Mouse (Mus musculus): ENCODE measurements around the gene Erich6b. TPM values are rescaled to one million over a fixed set of nuclear protein-coding genes. Genes with fewer than 3 reads are reported as not detected.

Gene Erich6b
- polyA plus RNA-seq, 1 experiment from 2014 or later, result 0.58 TPM

DNA sequence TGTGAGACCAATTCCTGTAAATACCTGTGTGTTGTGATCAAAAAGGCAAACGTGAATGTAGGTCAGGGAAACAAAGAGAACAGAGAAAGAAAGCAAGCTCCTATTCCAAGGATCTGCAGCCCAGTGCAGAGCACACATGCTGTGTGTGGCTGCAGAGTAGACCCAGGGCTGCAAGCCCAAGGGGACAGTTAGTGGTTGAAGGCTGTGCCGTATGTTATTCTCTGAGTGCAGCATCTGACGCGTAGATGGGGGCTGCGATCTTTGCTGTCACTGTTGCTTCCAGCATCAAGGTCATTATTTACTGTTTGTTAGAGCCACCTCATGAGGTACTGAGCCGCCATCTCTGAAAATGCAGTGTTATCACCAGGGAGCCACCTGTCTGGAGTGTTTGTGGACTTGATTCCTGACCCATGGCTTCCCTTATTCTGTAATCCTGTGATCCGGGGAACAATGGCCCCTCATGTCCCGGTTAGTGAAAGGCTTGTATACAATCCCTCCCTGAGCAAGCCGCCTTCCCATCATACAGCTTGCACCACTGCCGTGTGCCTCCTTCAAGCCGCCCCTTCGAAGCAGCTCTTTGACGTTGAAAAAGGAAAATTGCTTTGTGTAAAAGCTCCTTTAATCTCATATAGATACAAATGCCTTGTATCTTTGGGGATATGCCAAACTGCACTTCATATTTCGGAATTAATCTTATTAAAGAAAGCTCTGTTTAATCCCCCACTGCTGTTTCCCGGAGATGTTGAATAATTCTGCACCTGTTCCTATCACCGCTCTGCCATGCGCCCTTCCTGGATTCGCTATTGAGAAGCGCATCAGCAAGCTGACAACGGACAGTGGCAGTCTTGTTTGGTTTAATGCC, 5.1 kb downstream of the Erich6b start:
- DNase-seq (ENCODE audit: low spot score) (no peak), ATAC-seq (replicated peaks; ENCODE audit: low FRiP score, low read depth) (no peak)
- H3K4me3 ChIP-seq (replicated peaks; ENCODE audit: low read depth, low read length), result no peak overlapping the region
- 71% methylated on average over 20 of the region's 20 CpGs for whole genome bisulfite sequencing
- H3K9ac ChIP-seq (ENCODE audit: low read depth, low read length), result no peak overlapping the region
- H3K27ac ChIP-seq, result no peak overlapping the region
- H3K9me3 ChIP-seq (replicated peaks; ENCODE audit: low read length), result no peaks in the 10 kb centered on the region
- H3K4me1 ChIP-seq (replicated peaks; ENCODE audit: insufficient read depth, low read length), result no peaks in the 10 kb centered on the region
- H3K4me2 ChIP-seq (ENCODE audit: low read length), result no peak overlapping the region
- no peaks in the 10 kb centered on the region for H3K27me3 ChIP-seq (ENCODE audit: insufficient read depth, low read length)
- H3K36me3 ChIP-seq (ENCODE audit: insufficient read depth, low read length), result no peaks in the 10 kb centered on the region
- no peak for TF ChIP-seq CTCF (IDR thresholded peaks at IDR 0.05; ENCODE audit: low read depth)

DNA sequence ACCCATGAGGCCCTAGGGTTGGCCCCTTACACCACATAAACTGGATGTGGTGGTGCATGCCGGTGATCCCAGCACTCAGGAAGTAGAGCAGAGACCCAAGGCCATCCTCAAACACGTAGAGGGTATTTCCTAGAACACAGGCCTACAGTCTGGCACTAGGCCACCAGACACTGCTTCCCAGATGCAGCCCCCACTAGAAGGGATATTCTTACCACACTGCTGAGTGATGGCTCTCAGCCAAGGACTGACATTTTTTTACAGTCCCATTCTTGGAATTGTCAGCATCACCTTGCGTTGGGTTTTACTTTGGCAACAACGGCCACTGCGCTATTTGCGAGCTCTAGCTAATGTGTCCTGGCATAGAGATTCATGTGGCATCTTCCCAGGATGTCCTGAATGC, 18.9 kb downstream of the Erich6b start:
- H3K9ac ChIP-seq (ENCODE audit: low read depth, low read length), result no peak overlapping the region
- H3K4me2 ChIP-seq (ENCODE audit: low read length), result no peak overlapping the region
- no peaks in the 10 kb centered on the region for H3K9me3 ChIP-seq (replicated peaks; ENCODE audit: low read length)
- ATAC-seq (replicated peaks; ENCODE audit: low FRiP score, low read depth) (no peak), DNase-seq (ENCODE audit: low spot score) (no peak)
- 74% methylated on average over 6 of the region's 6 CpGs for WGBS
- no peak overlapping the region for H3K4me3 ChIP-seq (replicated peaks; ENCODE audit: low read depth, low read length)
- no peak for TF ChIP-seq CTCF (IDR thresholded peaks at IDR 0.05; ENCODE audit: low read depth)
- no peak overlapping the region for H3K27ac ChIP-seq
- H3K27me3 ChIP-seq (ENCODE audit: insufficient read depth, low read length), result no peaks in the 10 kb centered on the region
- H3K36me3 ChIP-seq (ENCODE audit: insufficient read depth, low read length), result no peaks in the 10 kb centered on the region
- H3K4me1 ChIP-seq (replicated peaks; ENCODE audit: insufficient read depth, low read length), result no peaks in the 10 kb centered on the region

DNA sequence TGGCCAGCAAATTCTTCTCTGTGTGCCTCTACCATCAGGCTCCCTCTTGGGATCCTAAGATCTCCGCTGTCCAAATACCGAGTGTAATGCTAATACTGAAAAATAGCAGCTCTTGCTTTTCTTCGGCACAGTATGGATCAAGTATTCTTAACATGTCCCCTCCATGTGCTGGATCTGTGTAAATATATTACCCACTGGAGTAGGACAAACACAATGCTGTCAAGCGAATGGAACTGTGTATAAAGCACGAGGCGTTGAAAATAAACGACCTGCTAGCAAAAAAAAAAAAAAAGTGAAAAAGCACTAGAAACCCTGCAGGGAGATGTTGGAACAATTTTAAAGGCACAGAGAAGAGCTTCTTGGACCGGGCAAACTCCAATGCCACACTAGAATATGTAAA, 19.5 kb downstream of the Erich6b start:
- Histone ChIP-seq H3K9ac (ENCODE audit: low read depth, low read length) (no peak overlapping the region), H3K27ac (no peak overlapping the region), H3K36me3 (ENCODE audit: insufficient read depth, low read length) (no peaks in the 10 kb centered on the region), H3K4me1 (replicated peaks; ENCODE audit: insufficient read depth, low read length) (no peaks in the 10 kb centered on the region), H3K4me2 (ENCODE audit: low read length) (no peak overlapping the region), H3K9me3 (replicated peaks; ENCODE audit: low read length) (no peaks in the 10 kb centered on the region), H3K27me3 (ENCODE audit: insufficient read depth, low read length) (no peaks in the 10 kb centered on the region), H3K4me3 (replicated peaks; ENCODE audit: low read depth, low read length) (no peak overlapping the region)
- DNase-seq (ENCODE audit: low spot score) (no peak), ATAC-seq (replicated peaks; ENCODE audit: low FRiP score, low read depth) (no peak)
- WGBS, result 53% methylated on average over 8 of the region's 8 CpGs
- no peak for TF ChIP-seq CTCF (IDR thresholded peaks at IDR 0.05; ENCODE audit: low read depth)

DNA sequence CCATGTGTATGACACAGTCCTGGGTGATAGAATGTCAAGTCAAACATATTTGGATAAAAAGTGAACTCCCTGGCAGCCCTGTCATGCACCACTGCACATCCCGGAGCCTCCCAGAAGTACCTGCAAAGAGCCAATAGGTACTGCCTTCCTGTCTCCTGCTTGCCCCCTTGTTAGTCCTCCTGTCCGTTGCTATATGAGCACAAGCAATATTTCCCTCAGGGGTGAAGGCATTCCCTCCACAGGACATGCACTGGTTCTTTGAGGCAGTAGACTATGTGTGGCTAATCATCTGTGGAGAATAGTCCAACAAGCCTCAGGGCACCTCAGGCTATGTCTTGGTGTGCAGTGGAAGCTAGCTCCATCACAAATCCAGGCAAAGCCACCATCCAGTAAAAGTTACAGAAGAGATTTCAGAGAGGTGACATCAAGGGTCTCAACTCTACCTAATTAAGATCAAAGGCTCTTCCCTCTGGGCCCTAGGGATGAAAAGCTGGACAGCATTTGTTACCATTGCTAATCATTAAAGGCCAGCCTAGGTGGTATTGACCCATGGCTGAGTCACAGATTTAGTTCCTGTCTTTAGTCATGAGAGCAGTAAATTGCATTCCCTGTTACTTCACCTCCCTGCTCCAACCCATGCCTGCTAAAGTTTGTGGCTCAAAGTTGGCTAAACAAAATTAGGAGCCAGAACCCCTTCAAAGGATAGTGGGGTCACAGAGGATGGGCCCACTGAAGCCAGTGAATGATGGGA, 23.5 kb downstream of the Erich6b start:
- peak; percentile 49; the same call in 1 of the 2 replicates for ATAC-seq (replicated peaks; ENCODE audit: low FRiP score, low read depth)
- no peaks in the 10 kb centered on the region for H3K27me3 ChIP-seq (ENCODE audit: insufficient read depth, low read length)
- DNase-seq (ENCODE audit: low spot score), result peak; percentile 19
- H3K4me2 ChIP-seq (ENCODE audit: low read length), result no peak overlapping the region
- WGBS, result 35% methylated on average over 2 of the region's 2 CpGs
- TF ChIP-seq CTCF (IDR thresholded peaks at IDR 0.05; ENCODE audit: low read depth), result no peak
- H3K9ac ChIP-seq (ENCODE audit: low read depth, low read length), result no peak overlapping the region
- peak overlapping the region; percentile 16; the same call in 1 of the 2 replicates for H3K27ac ChIP-seq
- no peaks in the 10 kb centered on the region for H3K36me3 ChIP-seq (ENCODE audit: insufficient read depth, low read length)
- H3K4me1 ChIP-seq (replicated peaks; ENCODE audit: insufficient read depth, low read length), result no peaks in the 10 kb centered on the region
- H3K4me3 ChIP-seq (replicated peaks; ENCODE audit: low read depth, low read length), result no peak overlapping the region
- no peaks in the 10 kb centered on the region for H3K9me3 ChIP-seq (replicated peaks; ENCODE audit: low read length)

DNA sequence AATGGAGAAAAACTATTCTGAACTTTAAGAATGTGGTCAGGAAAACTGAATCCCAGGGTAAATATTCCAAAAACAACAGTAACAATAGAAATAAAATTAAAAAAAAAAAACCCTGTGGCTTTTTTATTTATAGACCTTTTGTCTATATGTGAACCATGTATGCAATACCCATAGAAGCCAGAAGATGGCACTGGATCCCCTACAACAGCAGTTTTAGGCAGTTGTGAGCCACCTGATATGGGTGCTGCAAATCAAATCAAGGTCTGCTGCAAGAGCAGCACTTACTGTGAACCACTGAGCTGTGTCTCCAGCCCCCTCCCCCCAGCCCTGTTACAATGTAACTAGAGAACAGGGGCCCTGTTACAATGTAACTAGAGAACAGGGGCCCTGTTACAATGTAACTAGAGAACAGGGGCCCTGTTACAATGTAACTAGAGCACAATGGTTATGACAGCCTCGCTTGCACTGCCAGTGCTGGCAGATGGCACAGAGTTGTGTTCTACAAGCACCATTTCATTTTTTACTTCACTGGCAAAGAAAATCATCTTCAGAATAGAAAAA, 27.1 kb downstream of the Erich6b start:
- no peaks in the 10 kb centered on the region for H3K36me3 ChIP-seq (ENCODE audit: insufficient read depth, low read length)
- H3K9me3 ChIP-seq (replicated peaks; ENCODE audit: low read length), result no peaks in the 10 kb centered on the region
- DNase-seq (ENCODE audit: low spot score) (no peak), ATAC-seq (replicated peaks; ENCODE audit: low FRiP score, low read depth) (peak; percentile 76; the same call in 1 of the 2 replicates)
- H3K27ac ChIP-seq, result peak overlapping the region; percentile 15; the same call in 1 of the 2 replicates
- no peak overlapping the region for H3K4me2 ChIP-seq (ENCODE audit: low read length)
- H3K9ac ChIP-seq (ENCODE audit: low read depth, low read length), result no peak overlapping the region
- no peaks in the 10 kb centered on the region for H3K4me1 ChIP-seq (replicated peaks; ENCODE audit: insufficient read depth, low read length)
- TF ChIP-seq CTCF (IDR thresholded peaks at IDR 0.05; ENCODE audit: low read depth), result peak; percentile 49; the same call in 1 of the 2 replicates
- no peak overlapping the region for H3K4me3 ChIP-seq (replicated peaks; ENCODE audit: low read depth, low read length)
- WGBS, result 66% methylated on average over 1 of the region's 1 CpGs
- no peaks in the 10 kb centered on the region for H3K27me3 ChIP-seq (ENCODE audit: insufficient read depth, low read length)

DNA sequence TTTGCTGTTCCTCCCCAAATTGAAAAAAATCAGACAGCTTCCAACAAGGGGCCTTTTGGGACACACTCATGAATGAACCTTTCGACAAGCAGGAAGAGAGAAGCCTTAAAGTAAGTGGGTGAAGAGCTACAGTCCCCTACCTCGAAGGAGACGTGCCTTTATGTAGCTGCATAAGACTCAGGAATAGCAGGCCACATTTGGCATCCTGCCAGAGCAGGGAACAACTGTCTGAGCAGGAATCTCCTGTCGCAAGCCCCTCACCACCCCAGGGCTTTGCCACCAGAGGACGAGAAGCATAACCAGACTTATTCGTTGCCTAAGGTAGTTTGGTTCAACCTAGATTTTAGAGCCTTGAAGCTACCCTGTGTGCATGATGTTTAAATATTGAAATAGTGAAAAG, 34.3 kb downstream of the Erich6b start:
- WGBS, result 49% methylated on average over 6 of the region's 6 CpGs
- H3K4me2 ChIP-seq (ENCODE audit: low read length), result no peak overlapping the region
- DNase-seq (ENCODE audit: low spot score), result no peak

More for the DNA sequence above, 34.3 kb downstream of the Erich6b start:
- no peaks in the 10 kb centered on the region for H3K36me3 ChIP-seq (ENCODE audit: insufficient read depth, low read length)
- H3K27me3 ChIP-seq (ENCODE audit: insufficient read depth, low read length), result no peaks in the 10 kb centered on the region
- H3K27ac ChIP-seq, result no peak overlapping the region
- ATAC-seq (replicated peaks; ENCODE audit: low FRiP score, low read depth), result no peak
- no peaks in the 10 kb centered on the region for H3K9me3 ChIP-seq (replicated peaks; ENCODE audit: low read length)
- TF ChIP-seq CTCF (IDR thresholded peaks at IDR 0.05; ENCODE audit: low read depth), result no peak
- no peak overlapping the region for H3K9ac ChIP-seq (ENCODE audit: low read depth, low read length)
- no peak overlapping the region for H3K4me3 ChIP-seq (replicated peaks; ENCODE audit: low read depth, low read length)
- H3K4me1 ChIP-seq (replicated peaks; ENCODE audit: insufficient read depth, low read length), result no peaks in the 10 kb centered on the region
